In the genomic region with DNA sequence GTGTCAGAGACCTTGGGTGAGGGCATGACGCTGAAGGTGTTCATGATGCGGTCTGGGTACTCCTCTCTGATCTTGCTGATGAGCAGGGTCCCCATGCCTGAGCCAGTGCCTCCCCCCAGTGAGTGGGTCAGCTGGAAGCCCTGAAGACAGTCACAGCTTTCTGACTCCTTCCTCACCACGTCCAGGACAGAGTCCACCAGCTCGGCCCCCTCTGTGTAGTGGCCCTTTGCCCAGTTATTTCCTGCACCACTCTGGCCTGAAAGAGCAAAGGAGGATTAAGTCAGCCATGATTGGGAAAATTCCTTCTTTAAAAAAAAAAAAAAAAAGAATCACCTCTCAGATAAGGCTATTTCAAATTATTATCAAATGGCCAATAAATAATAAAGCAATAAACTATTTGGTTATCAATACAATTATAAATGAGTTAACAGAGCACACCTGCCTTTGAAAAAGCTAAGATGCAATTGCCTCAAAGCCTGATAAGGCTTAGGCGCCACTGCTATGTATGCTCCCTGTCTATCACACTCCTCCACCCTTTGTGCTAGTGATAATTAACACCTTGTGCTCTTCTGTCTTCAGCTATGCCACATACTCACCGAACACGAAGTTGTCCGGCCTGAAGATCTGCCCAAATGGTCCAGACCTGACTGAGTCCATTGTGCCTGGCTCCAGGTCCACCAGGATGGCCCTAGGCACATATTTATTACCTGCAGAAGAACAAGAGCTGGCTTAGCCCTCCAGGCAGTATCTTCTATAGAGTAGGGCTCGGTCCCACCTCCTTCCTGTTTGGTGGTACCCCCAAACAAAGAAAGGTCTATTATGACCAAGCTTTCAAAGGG, we compare ENCODE assay signal across 9 mouse cellular contexts. TPM values are rescaled to one million over a fixed set of nuclear protein-coding genes. Genes with fewer than 3 reads are reported as not detected.
DNase-seq lines count a peak whose midpoint lies in the region; ATAC-seq and TF ChIP-seq lines count a peak whose summit lies in the region.
"Had no signal": no experiment of that assay in that cellular context is flagged by ENCODE, and none has a peak within 500 bp of the region (broad histone marks: within the 10 kb centered on the region; RNA-seq: fewer than 3 reads in every experiment).

No protein-coding gene starts in this region.

- H3K9me3 ChIP-seq in heart, embryonic 12.5 days (replicated peaks) = no peaks in the 10 kb centered on the region
- H3K9me3 ChIP-seq in ES-E14 (ENCODE audit: control insufficient read depth, insufficient read depth, low read depth, low read length) = no peaks in the 10 kb centered on the region
- H3K9me3 ChIP-seq in hindbrain, embryonic 11.5 days (ENCODE audit: control insufficient read depth, low read length) = no peaks in the 10 kb centered on the region
- no peaks in the 10 kb centered on the region for H3K9me3 ChIP-seq in limb, embryonic 14.5 days (ENCODE audit: control insufficient read depth, low read length)

- peaks cover 27% of the 10 kb centered on the region for H3K4me1 ChIP-seq in heart, embryonic 12.5 days (replicated peaks)
- peaks cover 0 to 13% of the 10 kb centered on the region in 2 experiments; a peak in 3 of 4 replicates for H3K4me1 ChIP-seq in ES-E14 (ENCODE audit: control insufficient read depth in 2 of 2, insufficient read depth in 2 of 2, low read length in 2 of 2, poor library complexity in 1 of 2)
- H3K4me1 ChIP-seq in hindbrain, embryonic 11.5 days (replicated peaks; ENCODE audit: control insufficient read depth, insufficient read depth, low read length) = peaks cover 8% of the 10 kb centered on the region
- peaks cover 42% of the 10 kb centered on the region for H3K4me1 ChIP-seq in limb, embryonic 14.5 days (ENCODE audit: control insufficient read depth, insufficient read depth, low read length)

- H3K27ac ChIP-seq in heart, embryonic 12.5 days (ENCODE audit: poor library complexity, severe bottlenecking) = no peak overlapping the region
- no peak overlapping the region for H3K27ac ChIP-seq in ES-E14 (ENCODE audit: insufficient read depth, low read depth, low read length, poor library complexity, severe bottlenecking)
- H3K27ac ChIP-seq in hindbrain, embryonic 11.5 days (ENCODE audit: low read depth, low read length) = peak overlapping the region; percentile 24
- no peak overlapping the region for H3K27ac ChIP-seq in limb, embryonic 14.5 days (replicated peaks; ENCODE audit: low read depth, low read length)

- 72% methylated on average over 9 of the region's 9 CpGs for WGBS in heart, embryonic 12.5 days
- 45% methylated on average over 7 of the region's 9 CpGs for WGBS in hindbrain, embryonic 11.5 days
- WGBS in limb, embryonic 14.5 days = 81% methylated on average over 7 of the region's 9 CpGs

- H3K9ac ChIP-seq in heart, embryonic 12.5 days = peak overlapping the region; percentile 85; the same call in 1 of the 2 replicates
- H3K9ac ChIP-seq in ES-E14 (ENCODE audit: insufficient read depth, low read depth, low read length, poor library complexity, severe bottlenecking) = no peak overlapping the region; the same call in 1 of the 2 replicates
- peak overlapping the region; percentile 81 for H3K9ac ChIP-seq in hindbrain, embryonic 11.5 days (ENCODE audit: low read depth, low read length)
- H3K9ac ChIP-seq in limb, embryonic 14.5 days (ENCODE audit: low read depth, low read length, severe bottlenecking) = no peak overlapping the region

- H3K36me3 ChIP-seq in heart, embryonic 12.5 days = peaks cover 7% of the 10 kb centered on the region; the same call in 1 of the 2 replicates
- peaks cover 25% of the 10 kb centered on the region for H3K36me3 ChIP-seq in ES-E14 (ENCODE audit: control insufficient read depth, insufficient read depth, low read length, poor library complexity, severe bottlenecking)
- H3K36me3 ChIP-seq in hindbrain, embryonic 11.5 days (ENCODE audit: control insufficient read depth, insufficient read depth, low read length) = no peaks in the 10 kb centered on the region
- peaks cover 9% of the 10 kb centered on the region; the same call in 1 of the 2 replicates for H3K36me3 ChIP-seq in limb, embryonic 14.5 days (ENCODE audit: control insufficient read depth, insufficient read depth, low read length)

- peak overlapping the region; percentile 91 for H3K4me2 ChIP-seq in heart, embryonic 12.5 days
- peak overlapping the region; percentile 60 for H3K4me2 ChIP-seq in hindbrain, embryonic 11.5 days (replicated peaks; ENCODE audit: low read depth, low read length)
- H3K4me2 ChIP-seq in limb, embryonic 14.5 days (replicated peaks; ENCODE audit: low read depth, low read length, severe bottlenecking) = peak overlapping the region; percentile 82

- no peak for ATAC-seq in heart, embryonic 12.5 days (ENCODE audit: insufficient number of reproducible peaks, low FRiP score)
- ATAC-seq in hindbrain, embryonic 11.5 days (ENCODE audit: low FRiP score) = no peak
- ATAC-seq in limb, embryonic 14.5 days (ENCODE audit: low FRiP score, low read depth) = no peak

- 0 out of 2 replicates have a peak, but pooled peaks cover 9% of the 10 kb centered on the region for H3K27me3 ChIP-seq in heart, embryonic 12.5 days (replicated peaks)
- H3K27me3 ChIP-seq in hindbrain, embryonic 11.5 days (ENCODE audit: control insufficient read depth, insufficient read depth, low read length) = no peaks in the 10 kb centered on the region
- no peaks in the 10 kb centered on the region for H3K27me3 ChIP-seq in limb, embryonic 14.5 days (ENCODE audit: control insufficient read depth, insufficient read depth, low read length)

- in situ Hi-C loops in ES-E14 (cut with MboI; ENCODE audit: low sequenced_read_pairs in 2 of 2, unreplicated experiment in 2 of 2) = no loop called here

- H3K4me3 ChIP-seq in heart, embryonic 12.5 days = peak overlapping the region; percentile 88; the same call in 1 of the 2 replicates
- peak overlapping the region; percentile 79 to 95 for H3K4me3 ChIP-seq in ES-E14 (ENCODE audit: insufficient read depth in 1 of 2, low read depth in 1 of 2, low read length in 2 of 2, poor library complexity in 1 of 2, severe bottlenecking in 1 of 2)
- H3K4me3 ChIP-seq in hindbrain, embryonic 11.5 days (ENCODE audit: low read depth, low read length) = peak overlapping the region; percentile 63
- peak overlapping the region; percentile 73 for H3K4me3 ChIP-seq in limb, embryonic 14.5 days (replicated peaks; ENCODE audit: low read length)

- DNase-seq in heart, adult 11 months = no peak
- DNase-seq in ES-E14 (ENCODE audit: low read depth, low spot score) = no peak
- DNase-seq in hindbrain, embryonic 11.5 days (ENCODE audit: low spot score) = peak; percentile 28
- no peak for DNase-seq in limb, embryonic 14.5 days (ENCODE audit: low spot score)
- no peak for DNase-seq in T-cell, adult 2 months (ENCODE audit: low spot score)
- no peak for DNase-seq in ovary, adult 18-20 months (ENCODE audit: low spot score)
- DNase-seq in adrenal gland, postnatal 36 days = no peak
- DNase-seq: right cerebral cortex, adult 18-20 months had no signal

- no peak for TF ChIP-seq POLR2A in limb, embryonic 14.5 days (IDR thresholded peaks at IDR 0.05; ENCODE audit: borderline replicate concordance, extremely low read depth, insufficient read depth, insufficient read length)

TF ChIP-seq in ES-E14, 5 proteins besides CTCF, POLR2A, EP300 and RAD21:
- TF ChIP-seq ZNF384 (IDR thresholded peaks at IDR 0.05; ENCODE audit: low read depth, low read length) (no peak), HCFC1 (IDR thresholded peaks at IDR 0.05; ENCODE audit: borderline replicate concordance, insufficient read depth, low read length) (no peak), CHD2 (IDR thresholded peaks at IDR 0.05; ENCODE audit: low read depth, low read length) (no peak), MAFK (IDR thresholded peaks at IDR 0.05; ENCODE audit: insufficient read depth, low read depth, low read length) (no peak), ZC3H11A (IDR thresholded peaks at IDR 0.05; ENCODE audit: borderline replicate concordance, low read depth, low read length) (no peak)

RNA-seq across cellular contexts. Expression of gene Tubb2b, which starts 1.8 kb away (rescaled TPM):
- polyA plus RNA-seq in heart, embryonic 12.5 days (2016; fragmentation: Nextera tagmentation; extraction: Ambion mirVana) = 24.2 and 28.8 TPM in 2 replicates
- total RNA-seq in ES-E14 (2012; rRNA removed) = 122 and 139 TPM in 2 replicates
- 318 and 341 TPM in 2 replicates for polyA plus RNA-seq in hindbrain, embryonic 11.5 days (2014; fragmentation: Nextera tagmentation; extraction: Ambion mirVana)
- polyA plus RNA-seq in limb, embryonic 14.5 days (2012; rRNA removed) = 376 and 378 TPM in 2 replicates
- polyA plus RNA-seq in limb, embryonic 14.5 days (2014; fragmentation: Nextera tagmentation; extraction: Ambion mirVana) = 28.5 TPM in 2 replicates
- total RNA-seq in adrenal gland, postnatal 36 days (2021) = 1 to 10 TPM; 1.4 to 2.2 TPM

RNA-seq across cellular contexts. Expression of gene Psmg4, which starts 34.3 kb away (rescaled TPM):
- 76.9 and 78.8 TPM in 2 replicates for polyA plus RNA-seq in heart, embryonic 12.5 days (2016; fragmentation: Nextera tagmentation; extraction: Ambion mirVana)
- 80.1 and 99.8 TPM in 2 replicates for total RNA-seq in ES-E14 (2012; rRNA removed)
- polyA plus RNA-seq in hindbrain, embryonic 11.5 days (2014; fragmentation: Nextera tagmentation; extraction: Ambion mirVana) = 92.0 and 95.8 TPM in 2 replicates
- 133 and 153 TPM in 2 replicates for polyA plus RNA-seq in limb, embryonic 14.5 days (2012; rRNA removed)
- polyA plus RNA-seq in limb, embryonic 14.5 days (2014; fragmentation: Nextera tagmentation; extraction: Ambion mirVana) = 75.5 and 83.8 TPM in 2 replicates
- total RNA-seq in adrenal gland, postnatal 36 days (2021) = 10 to 100 TPM; 33.9 to 41.6 TPM

RNA-seq across cellular contexts. Expression of gene Tubb2a, which starts 50.7 kb away (rescaled TPM):
- polyA plus RNA-seq in heart, embryonic 12.5 days (2016; fragmentation: Nextera tagmentation; extraction: Ambion mirVana) = 111 and 117 TPM in 2 replicates
- total RNA-seq in ES-E14 (2012; rRNA removed) = 35.6 and 62.2 TPM in 2 replicates
- 422 and 447 TPM in 2 replicates for polyA plus RNA-seq in hindbrain, embryonic 11.5 days (2014; fragmentation: Nextera tagmentation; extraction: Ambion mirVana)
- polyA plus RNA-seq in limb, embryonic 14.5 days (2012; rRNA removed) = 328 and 445 TPM in 2 replicates
- 150 and 170 TPM in 2 replicates for polyA plus RNA-seq in limb, embryonic 14.5 days (2014; fragmentation: Nextera tagmentation; extraction: Ambion mirVana)
- 10 to 100 TPM; 24.6 to 42.9 TPM for total RNA-seq in adrenal gland, postnatal 36 days (2021)

Comparison
In these comparisons a context has a peak if more than half of its experiments do, and no peak if none do; other contexts are left out.
1. H3K9ac ChIP-seq: peak in heart, embryonic 12.5 days (single experiment) and hindbrain, embryonic 11.5 days (single experiment); none in ES-E14 (single experiment) and limb, embryonic 14.5 days (single experiment).
2. Peak in every context shown above with its lines, with median percentiles within 50 percentile points of each other: H3K4me2 ChIP-seq and H3K4me3 ChIP-seq.